Mouse (Mus musculus) cerebellum, postnatal 36 days (tissue): ENCODE measurements at regions not wholly inside any gene's neighbourhood (a gene's known extent, or its start where the extent isn't known, plus 50 kb on each side); places are given as distances from the start of the nearest gene placed in this dataset.

Experiments used
- DNase-seq, 2 experiments: peaks; one replicate each; pipeline ENCODE4 v3.0.0; 2021 to 2022; ENCODE audit warnings: mixed read lengths in 2 of 2

- DNase-seq, result no peak
Measured at GRCm38 (mm10) chr10:111696987-111697386, 190.9 kb downstream of the Phlda1 start.

- no peak for DNase-seq
Measured at GRCm38 (mm10) chr10:111699557-111700508, 193.7 kb downstream of the Phlda1 start.

GRCm38 (mm10) chr10:111700570-111700969 lies 194.5 kb downstream of the Phlda1 start:
- DNase-seq, result no peak

- DNase-seq, result no peak
Measured at GRCm38 (mm10) chr10:111701138-111701537, 195.1 kb downstream of the Phlda1 start.

- no peak for DNase-seq
Measured at GRCm38 (mm10) chr10:111702435-111702834, 196.3 kb downstream of the Phlda1 start.

GRCm38 (mm10) chr10:111703447-111703846 lies 197.4 kb downstream of the Phlda1 start:
- DNase-seq, result no peak

- DNase-seq, result no peak
Measured at GRCm38 (mm10) chr10:111711519-111712113, 205.5 kb downstream of the Phlda1 start.

- no peak for DNase-seq
Measured at GRCm38 (mm10) chr10:111712991-111713390, 206.9 kb downstream of the Phlda1 start.

GRCm38 (mm10) chr10:111713676-111714075 lies 207.6 kb downstream of the Phlda1 start:
- DNase-seq, result no peak

- no peak for DNase-seq
Measured at GRCm38 (mm10) chr10:111715172-111715571, 209.1 kb downstream of the Phlda1 start.

GRCm38 (mm10) chr10:111719632-111720031 lies 213.5 kb downstream of the Phlda1 start:
- no peak for DNase-seq

GRCm38 (mm10) chr10:111721068-111721467 lies 215.0 kb downstream of the Phlda1 start:
- no peak for DNase-seq

GRCm38 (mm10) chr10:111723885-111724284 lies 217.8 kb downstream of the Phlda1 start:
- DNase-seq, result no peak

- DNase-seq, result no peak
Measured at GRCm38 (mm10) chr10:111724574-111725414, 218.7 kb downstream of the Phlda1 start.

- no peak for DNase-seq
Measured at GRCm38 (mm10) chr10:111736026-111736425, 229.9 kb downstream of the Phlda1 start.

- DNase-seq, result no peak
Measured at GRCm38 (mm10) chr10:111739471-111740138, 232.9 kb upstream of the Krr1 start.

GRCm38 (mm10) chr10:111740586-111741265 lies 231.7 kb upstream of the Krr1 start:
- no peak for DNase-seq

GRCm38 (mm10) chr10:111741301-111741945 lies 231.0 kb upstream of the Krr1 start:
- DNase-seq, result no peak

GRCm38 (mm10) chr10:111743291-111743690 lies 229.2 kb upstream of the Krr1 start:
- DNase-seq, result no peak

- no peak for DNase-seq
Measured at GRCm38 (mm10) chr10:111745116-111745515, 227.3 kb upstream of the Krr1 start.
